Mouse (Mus musculus) cerebellum, adult 18-20 months (tissue): Measurements from ENCODE around the gene Tnxb.

ENCODE experiments used
- DNase-seq, 2 experiments: peaks; one replicate each; pipeline ENCODE4 v3.0.0; 2021

The Tnxb gene

DNA sequence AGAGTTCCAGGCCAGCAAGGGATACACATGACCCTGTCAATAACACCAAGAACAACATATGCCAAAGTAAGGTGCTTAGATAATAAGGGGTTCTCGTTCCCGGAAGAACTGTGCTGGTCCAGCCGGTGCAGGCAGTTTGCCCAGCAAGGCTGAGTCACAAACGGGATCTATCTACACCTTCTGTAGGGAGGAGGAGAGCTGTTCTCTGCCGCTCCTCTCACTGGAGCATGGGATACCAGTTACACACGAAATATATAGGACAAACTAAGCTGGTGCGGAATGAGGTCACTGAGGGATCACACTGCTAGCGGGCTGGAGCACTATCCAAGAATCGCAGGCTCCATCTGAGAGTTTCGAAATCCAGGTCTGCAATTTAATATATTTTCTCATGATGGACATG is 26.4 kb upstream of the Tnxb start:
- DNase-seq: peak; percentile 76 to 79

DNA sequence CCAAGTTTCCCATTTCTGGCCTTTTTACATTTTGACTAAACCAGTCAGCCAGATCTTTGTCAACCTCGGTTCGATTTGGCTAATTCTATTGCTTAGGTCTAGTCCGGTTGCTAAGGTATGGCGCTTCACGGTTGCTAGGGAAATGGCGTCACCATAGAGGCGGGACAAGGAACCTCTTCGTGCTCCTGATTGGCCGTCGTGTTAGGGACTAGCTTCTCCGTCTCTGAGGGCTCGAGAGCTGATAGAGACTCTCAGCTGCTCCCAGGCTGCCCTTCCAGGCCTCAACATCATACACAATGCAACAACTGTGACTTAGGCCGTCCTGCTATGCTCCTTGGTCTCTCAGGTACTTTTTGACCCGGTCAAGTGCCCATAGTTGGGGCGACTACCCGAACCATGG is 25.7 kb upstream of the Tnxb start, which contains the start of gene Fkbpl:
Gene Fkbpl (plus strand): TSS at position 157 of the 400 bp plus-strand sequence.
- peak; percentile 95 to 97 for DNase-seq

DNA sequence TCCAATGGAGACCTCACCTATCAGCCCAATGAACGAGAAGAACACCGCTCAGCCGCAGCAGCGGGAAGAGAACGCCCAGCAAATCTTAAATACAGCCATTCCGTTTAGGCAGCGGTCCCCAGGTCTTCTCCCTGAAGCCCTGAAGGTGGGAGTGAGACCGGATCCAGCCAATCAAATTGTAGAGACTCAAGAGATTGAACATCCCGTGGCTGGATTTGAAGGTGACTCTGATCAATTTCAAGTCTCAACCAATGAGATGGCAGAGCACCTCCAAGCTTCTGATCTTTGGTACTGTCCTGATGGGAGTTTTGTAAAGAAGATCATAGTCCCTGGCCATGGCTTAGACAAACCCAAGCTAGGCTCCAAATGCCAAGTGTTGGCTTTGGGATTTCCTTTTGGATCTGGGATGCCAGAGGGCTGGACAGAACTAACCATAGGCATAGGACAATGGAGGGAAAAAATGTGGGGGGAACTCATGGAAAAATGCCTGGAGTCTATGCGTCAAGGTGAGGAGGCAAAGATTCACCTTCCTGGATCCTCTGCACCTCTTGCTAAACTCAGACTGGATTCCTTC is 25.0 kb upstream of the Tnxb start:
- DNase-seq: peak in 1 of 2 experiments; percentile 22

DNA sequence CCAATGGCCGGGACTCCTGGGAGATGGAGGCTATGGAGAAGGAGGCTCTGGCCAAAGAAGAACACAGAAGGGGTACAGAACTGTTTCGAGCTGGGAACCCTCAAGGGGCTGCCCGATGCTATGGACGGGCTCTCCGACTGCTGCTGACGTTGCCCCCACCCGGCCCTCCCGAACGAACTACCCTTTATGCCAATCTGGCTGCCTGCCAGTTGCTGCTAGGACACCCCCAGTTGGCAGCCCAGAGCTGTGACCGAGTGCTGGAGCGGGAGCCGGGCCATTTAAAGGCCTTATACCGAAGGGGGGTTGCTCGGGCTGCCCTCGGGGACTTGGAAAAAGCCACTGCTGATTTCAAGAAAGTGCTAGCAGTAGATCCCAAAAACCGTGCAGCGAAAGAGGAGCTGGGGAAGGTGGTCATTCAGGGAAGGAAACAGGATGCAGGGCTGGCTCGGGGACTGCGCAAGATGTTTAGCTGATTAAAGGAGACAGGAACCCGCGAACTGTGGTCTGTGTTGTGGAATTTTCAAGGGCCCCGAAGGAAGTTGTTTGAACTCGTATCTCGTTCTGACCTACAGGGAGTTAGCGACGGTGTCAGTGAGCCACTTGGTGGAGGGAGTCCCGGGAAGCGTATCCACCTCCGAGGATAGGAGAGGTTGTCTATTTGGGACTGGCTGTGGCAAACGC is 24.4 kb upstream of the Tnxb start:
- peak in 1 of 2 experiments; percentile 56 for DNase-seq

DNA sequence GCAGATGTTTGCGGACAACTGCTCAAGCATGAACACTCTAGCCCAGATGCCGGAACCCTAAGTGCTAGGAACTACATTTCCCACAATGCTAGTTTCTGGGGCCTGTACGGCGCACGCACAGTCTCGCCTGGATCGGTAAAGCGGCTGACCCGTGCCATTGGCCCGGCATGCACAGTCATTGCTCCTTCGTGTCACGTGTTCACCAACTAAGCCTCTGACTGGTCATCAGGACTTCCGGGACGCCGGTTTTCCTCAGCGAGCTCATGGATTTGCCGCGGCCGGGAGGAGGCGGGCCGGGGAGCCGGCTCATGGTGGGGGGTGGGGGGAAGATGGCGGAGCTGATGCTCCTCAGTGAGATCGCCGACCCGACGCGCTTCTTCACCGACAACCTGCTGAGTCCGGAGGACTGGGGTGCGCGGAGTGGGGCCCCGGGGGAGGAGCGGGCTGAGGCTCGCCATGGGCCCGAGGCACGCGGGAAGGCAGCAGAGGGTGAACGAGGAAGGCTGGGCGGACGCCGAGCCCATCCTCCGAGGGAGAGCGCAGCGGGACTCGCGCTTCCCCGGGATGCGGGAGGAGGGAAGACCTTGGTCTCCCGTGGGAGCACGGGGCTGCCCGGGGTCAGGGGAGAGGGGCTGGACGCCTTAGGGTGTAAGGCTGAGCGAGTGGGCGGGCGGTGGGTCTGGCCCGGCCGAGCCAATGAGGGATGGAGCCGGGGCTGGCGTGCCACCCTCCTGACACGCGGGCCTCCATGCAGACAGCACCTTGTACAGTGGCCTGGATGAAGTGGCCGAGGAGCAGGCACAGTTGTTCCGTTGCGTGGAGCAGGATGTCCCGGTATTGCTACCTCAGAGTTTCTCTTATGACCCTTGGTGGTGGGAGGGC is 23.2 kb upstream of the Tnxb start, which contains the start of gene Atf6b:
Gene Atf6b (plus strand): TSS at position 241 of the 882 bp plus-strand sequence.
- peak; percentile 92 to 98 for DNase-seq

DNA sequence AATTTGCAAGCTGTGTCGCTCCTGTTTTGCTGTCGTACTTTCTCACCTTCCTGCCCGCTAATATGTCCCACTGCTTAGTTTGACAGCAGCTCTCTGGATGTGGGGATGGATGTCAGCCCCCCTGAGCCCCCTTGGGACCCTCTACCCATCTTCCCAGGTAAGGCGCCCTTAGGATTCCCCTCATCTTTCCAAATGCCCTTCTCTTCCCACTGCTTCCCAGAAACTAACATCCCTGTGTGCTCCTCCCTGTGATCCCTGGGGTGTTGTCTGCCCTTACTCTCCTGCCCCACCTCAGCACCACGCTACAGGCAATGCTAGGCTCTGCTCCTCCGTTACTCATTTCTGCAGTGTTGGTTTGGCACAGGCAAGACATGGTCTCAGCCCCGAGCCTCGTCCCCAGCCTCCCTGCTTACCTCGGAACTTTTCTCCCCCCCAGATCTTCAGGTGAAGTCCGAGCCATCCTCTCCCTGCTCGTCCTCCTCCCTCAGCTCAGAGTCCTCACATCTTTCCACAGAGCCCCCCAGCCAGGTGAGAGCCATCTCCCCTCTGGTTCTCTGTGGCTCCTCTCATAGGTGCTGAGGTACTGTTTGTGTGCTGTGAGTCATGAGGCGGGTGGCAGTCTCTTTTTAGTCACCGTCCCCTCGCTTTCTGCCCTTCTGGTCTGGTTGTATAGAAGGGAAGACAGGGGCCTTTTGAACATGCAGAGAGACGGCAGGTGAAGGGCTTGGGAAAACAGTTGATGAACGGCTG is 22.0 kb upstream of the Tnxb start:
- DNase-seq: peak in 1 of 2 experiments; percentile 16

DNA sequence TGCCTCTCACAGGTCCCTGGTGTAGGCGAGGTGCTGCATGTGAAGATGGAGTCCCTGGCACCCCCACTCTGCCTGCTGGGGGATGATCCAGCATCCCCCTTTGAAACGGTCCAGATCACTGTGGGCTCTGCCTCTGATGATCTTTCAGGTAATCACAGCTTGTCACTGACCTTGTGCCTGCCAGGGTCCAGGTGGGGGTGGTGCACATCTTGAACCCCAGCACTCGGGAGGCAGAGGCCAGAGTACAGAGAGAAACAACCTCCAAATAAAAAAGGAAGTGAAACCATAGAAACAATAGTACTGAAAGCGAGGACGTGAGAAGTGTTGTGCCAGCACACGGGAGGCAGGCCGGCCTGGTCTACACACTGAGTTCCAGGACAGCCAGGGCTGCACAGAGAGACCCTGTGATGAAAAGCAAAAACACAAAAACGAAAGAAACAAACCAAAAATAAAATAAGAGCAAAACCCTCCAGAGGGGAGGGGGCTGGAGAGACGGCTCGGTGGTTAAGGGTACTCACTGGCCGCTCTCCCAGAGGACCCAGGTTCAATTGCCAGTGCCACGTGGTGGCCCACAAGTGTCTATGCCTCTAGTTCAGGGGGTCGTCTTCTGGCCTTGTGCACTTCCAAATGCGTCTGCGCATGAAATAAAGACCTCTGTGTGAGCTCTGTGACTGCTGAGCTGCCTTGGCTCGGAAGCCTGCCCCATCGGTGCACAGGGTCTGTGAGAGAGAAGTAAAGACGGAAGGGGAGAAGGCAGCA is 21.1 kb upstream of the Tnxb start:
- peak in 1 of 2 experiments; percentile 14 for DNase-seq

DNA sequence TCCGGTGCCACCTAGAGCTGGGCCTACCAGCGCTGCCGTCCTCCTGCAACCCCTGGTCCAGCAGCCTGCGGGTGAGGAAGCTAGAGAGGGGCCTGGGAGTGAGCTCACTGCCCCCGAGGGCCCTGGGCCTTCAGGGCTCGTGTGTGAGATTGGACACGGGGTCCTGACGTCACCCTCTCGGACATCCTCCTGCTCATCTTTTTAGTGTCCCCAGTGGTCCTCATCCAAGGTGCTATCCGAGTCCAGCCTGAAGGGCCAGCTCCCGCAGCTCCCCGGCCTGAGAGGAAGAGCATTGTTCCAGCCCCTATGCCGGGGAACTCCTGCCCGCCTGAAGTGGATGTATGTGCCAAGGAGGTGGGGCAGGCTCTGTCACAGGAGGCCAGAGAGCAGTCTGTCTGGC is 19.6 kb upstream of the Tnxb start:
- no peak for DNase-seq

DNA sequence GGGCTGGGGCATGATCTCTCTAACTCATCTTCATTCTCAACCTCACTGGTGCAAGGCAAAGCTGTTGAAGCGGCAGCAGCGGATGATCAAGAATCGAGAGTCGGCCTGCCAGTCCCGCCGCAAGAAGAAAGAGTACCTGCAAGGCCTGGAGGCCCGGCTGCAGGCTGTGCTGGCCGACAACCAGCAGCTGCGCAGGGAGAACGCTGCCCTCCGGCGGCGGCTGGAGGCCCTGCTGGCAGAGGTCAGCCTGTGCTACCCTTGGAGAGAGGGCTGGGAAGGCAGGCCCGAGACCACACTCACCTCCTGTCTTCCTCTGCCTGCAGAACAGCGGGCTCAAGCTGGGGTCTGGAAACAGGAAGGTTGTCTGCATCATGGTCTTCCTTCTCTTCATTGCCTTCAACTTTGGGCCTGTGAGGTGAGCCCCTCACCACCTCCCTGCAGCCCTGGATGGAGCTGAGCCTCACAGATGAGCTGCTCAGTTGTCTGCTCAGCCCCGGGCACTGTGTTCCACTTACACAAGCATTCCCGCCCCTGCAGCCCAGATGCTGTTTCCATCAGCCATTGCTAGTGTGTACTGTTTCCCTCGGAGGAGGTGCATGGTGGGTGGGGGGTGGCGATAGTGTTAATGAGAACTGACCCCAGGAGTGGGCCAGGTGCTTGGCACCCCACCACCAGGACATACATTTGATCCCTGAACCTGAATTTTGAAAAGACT is 18.7 kb upstream of the Tnxb start:
- peak in 1 of 2 experiments; percentile 45 for DNase-seq

DNA sequence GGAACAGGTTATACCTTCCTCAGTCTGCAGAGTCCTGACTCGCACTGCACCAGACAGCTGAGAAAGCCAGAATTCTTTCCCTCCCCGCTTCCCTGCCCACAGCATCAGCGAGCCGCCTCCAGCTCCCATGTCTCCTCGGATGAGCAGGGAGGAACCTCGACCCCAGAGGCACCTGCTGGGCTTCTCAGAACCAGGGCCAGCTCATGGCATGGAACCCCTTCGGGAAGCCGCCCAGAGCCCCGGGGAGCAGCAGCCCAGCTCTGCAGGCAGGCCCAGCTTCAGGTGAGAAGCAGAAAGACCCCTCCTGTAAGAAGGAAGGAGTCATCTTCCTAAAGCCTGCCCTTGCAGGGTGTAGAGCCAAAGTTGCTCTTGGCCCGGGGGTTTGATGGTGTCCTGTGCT is 17.8 kb upstream of the Tnxb start:
- no peak for DNase-seq

DNA sequence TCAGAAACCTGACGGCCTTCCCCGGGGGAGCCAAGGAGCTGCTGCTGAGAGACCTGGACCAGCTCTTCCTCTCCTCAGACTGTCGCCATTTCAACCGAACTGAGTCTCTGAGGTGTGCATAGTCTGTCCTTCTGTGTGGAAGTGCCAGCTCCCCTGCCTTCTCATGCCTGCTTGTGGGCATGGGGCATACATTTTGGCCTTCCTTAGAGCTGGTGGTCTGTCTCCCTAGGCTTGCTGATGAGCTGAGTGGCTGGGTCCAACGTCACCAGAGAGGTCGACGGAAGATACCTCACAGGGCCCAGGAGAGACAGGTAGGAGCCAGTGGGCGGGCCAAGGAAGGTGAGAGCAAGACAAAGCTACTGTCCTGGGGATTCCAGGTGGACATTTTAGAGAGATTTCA is 17.4 kb upstream of the Tnxb start:
- DNase-seq: no peak

DNA sequence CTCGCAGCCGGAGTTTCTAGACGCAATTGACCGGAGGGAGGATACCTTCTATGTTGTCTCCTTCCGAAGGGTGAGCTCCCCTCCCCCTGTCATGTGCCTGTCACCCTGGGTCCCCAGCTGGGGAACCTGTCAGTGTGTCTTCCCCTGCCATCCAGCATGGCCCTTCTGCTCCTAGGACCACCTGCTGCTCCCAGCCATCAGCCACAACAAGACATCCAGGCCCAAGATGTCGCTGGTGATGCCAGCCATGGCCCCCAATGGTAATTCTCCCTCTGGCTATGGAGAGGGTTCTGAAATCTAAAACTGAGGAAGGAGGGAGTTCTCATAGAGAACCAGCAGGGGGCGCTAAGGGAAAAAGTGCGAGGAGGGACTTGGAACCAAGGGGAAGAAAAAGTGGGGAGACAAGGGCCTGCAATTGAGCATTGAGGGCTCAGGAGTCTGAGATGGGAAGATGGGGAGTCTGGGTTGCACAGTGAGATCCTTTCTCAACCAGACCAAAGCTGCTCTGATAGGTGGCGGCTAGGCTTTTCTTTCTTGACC is 16.5 kb upstream of the Tnxb start:
- peak; percentile 52 to 66 for DNase-seq

DNA sequence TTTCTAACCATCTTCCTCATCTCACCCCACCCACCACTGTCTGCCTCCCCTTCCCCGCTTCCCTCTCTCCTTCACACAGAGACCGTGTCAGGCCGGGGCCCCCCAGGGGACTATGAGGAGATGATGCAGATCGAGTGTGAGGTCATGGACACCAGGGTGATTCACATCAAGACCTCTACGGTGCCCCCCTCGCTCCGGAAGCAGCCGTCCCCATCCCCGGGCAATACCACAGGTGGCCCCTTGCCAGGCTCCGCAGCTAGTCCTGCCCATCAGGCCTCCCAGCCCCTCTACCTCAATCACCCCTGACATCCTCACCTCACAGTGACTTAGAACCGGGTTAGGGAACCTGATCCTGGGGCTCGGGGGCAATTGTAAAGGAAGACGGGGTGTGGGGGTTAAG is 15.9 kb upstream of the Tnxb start:
- peak in 1 of 2 experiments; percentile 26 for DNase-seq

DNA sequence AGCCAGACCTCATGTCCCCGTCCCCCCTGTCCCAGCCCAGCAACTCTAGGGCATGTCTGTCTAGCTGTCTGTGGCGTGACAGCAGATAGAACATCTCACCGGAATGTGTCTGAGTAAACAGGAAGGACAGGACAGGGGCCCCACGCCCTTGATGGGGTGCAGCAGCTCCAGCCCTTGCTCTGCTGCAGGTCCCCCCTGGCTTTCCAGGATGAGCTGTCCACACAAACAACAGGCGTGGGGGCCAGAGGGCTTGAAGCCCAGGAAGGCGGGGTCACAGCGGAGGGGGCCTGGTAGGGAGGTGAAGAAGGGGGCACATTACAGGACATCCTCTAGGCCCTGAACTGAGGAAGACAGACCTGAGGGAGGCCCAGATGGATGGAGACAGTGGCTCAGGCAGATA is 15.2 kb upstream of the Tnxb start:
- peak in 1 of 2 experiments; percentile 19 for DNase-seq

DNA sequence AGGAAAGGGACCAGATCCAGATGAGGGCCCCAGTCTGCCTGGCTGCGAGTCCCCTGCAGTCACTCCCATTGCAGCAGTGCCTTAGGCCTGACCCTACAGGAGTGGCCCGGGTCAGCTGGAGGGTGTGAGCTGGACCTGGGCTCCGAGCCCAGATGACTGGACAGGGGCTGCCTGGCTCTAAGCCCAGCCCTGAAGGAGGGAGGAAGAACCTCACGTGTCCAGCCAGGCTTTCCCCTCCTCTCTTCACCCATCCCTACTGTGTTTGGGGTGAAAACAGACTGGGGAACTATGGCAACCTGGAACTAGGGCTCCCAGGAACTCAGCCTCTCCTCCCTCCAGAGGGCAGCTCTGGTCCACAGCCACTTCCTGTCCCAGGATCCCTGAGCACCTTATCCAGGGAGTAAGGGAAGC is 14.7 kb upstream of the Tnxb start:
- DNase-seq: peak in 1 of 2 experiments; percentile 35

DNA sequence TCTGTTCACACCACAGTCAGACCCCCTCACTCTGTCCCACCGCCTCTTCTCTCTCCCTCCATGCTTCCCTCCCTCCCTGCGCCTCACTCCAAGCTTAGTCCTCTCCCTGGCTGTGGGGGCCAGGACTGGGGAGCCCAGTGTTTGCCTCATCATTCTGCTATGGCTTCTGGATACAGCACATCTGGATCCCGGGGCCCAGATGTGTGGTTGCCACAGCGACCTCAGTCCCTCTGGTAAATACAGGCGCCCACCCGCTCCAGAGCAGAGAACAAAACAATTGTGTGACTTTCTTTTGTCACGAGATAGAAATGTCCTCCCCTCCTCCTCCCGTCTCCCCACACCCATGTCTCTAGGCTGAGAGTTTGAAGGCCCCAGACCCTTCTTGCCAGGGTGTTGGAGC is 13.7 kb upstream of the Tnxb start:
- no peak for DNase-seq

DNA sequence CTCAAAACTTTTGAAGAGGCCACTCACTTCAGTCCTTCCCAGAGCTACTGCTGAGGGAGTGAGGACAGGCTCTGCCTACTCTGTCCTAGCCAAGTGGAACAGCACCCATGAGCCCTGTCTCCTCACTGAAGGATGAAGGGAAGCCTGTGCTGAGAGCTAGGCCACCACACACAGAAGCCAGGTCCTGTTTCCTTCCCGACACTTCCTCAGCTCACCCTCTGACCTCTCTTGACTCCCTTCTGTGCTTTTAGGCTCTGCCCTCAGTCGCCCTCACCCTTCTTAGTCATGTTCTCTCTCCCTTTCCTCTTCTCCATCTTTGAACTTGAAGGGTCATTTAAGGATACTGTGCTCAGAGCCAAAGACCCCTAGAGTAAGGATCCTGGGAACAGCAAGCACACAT is 13.1 kb upstream of the Tnxb start:
- no peak for DNase-seq

DNA sequence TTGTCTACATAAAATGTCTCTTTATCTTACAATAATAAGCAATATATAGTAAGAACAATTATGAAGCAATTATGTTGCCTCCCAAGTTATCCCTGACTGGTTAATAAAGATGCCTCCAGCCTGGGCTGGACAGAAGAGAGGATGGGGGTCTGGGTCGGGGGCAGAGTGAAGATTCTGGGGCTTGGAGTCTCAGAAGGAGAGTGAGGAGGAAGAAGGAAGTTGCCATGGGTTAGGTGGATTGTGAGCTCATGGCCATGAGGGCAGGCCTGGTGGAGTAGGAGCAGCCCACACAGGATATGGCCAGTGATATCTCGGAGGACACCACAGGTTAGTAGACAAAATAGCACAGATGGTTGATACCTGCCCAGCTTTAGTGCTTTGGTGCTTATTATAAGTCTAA is 12.2 kb upstream of the Tnxb start:
- no peak for DNase-seq

DNA sequence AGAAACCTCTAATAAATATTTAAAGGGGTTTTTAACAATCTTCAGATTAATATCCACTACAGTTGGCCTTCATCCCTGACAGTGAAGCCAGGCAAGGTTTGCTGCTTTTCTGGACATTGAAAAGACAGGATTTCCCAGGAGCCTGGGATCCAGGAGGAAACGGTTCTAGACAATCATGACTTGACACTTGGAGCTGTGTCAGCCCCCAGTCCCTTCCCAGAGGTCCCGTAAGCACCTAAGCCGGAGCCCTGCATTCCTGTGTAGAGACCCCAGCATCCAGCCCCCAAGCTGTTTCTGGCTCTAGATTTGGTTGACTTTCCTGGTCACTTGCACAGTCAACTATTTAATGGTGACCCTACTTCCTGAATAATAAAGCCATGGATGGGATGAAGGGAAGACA is 11.7 kb upstream of the Tnxb start:
- DNase-seq: no peak

DNA sequence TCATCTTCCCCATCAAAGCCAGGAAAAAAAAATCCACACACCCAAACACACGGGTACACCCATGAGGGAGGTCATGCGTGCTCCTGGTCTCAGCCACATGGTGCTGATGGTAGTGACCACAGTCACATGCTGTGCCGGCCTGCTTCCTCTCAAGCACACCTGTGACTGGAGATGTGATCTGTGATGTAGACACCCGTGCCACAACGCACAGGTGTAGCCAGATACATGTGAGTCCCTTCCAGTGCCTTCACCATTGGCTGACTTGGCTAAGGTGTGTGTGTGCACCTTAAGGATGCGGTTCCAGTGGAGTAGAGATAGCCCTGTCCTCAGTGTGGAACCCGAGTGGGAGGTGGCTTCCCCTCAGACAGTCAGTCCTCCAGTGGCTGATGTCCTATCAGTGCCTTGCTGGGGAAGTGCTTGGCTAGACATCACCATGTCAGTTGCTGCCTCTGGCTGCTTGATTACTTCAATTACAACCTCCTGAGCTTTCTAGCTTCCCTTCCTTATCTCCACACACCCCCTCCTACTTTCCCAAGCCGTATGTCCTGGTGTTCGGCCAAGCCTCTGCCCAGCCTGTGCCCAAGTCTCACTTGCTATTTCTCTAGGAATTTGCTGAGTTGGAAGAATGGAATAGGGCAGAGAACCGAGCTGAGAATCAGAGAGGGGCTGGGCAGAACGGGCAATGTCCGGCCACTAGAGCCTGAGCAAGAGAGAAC is 11.0 kb upstream of the Tnxb start:
- no peak for DNase-seq

DNA sequence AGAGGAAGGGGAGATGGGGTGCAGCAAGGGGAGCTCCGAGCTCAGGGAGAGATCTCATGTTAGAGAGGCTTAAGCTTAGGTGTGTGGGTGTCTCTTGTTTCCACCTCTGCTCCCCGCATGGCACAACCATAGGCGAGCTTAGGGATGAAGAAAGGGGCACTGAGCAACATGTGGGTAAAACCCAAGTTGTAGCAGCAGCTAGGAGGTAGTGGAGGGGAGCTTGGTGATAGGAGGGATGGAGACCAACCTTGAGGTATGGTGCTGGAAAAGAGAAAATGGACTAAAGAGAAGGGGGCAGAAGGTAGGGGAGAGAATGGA is 10.5 kb upstream of the Tnxb start:
- DNase-seq: no peak
